Mouse (Mus musculus): ENCODE data around the gene Gna12.

Gene Gna12

DNA sequence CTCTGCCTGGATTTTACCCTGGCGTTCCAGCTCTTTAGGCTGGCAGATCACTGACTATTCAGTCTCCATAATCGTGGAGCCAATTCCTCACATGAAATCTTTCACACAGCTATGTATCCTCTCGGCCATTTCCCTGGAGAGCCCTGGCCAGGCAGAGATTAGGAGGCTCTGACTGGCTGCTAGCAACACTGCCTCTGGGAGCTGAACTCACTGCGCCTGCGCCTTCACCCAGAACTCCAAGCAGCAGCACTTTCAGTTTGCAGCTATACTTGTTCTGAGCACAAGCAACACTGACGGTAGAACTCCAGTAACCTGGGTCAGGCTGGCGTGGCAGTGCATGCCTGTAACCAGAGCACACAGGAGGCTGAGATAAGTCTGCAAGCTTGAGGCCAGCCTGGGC, 32.1 kb downstream of the Gna12 start:
- DNase-seq (ENCODE audit: extremely low spot score, low spot score) = no peak

DNA sequence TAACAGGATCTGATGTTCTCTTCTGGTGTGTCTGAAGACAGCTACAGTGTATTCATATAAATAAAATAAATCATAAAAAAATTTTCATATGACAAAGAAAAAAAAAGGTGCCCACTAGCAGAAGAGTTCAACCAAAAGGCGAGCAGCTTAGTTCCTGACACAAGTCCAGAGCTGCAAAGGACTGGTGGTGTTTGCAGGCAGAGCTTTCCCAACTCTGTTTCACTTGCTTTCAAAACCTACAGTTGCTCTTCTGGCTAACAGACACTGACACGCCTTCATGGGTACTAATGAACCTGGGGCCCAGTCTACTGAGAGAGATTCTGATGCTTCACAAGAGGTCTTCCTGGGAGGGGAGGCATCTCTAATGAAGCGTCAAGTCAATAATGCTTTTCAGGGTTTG, 34.2 kb downstream of the Gna12 start:
- no peak for DNase-seq (ENCODE audit: extremely low spot score, low spot score)

DNA sequence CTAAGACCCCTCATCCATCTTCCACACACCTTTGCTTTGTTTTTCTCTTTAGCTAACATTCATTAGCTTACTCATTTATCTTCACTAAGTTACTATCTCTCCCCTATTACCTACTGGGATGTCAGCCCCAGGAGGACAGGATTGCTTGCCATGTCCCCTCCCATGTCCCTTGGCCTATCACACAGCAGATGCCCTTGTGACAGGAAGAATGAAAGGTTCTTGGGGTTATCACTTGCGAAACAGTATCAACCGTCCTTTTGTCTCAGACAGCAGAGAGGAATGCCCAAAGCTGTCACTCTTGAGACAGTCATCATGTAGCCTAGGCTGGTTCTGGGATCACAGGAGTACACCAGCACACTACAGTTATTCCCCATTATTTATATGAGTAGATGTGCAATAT, 35.1 kb downstream of the Gna12 start:
- no peak for DNase-seq (ENCODE audit: extremely low spot score, low spot score)

DNA sequence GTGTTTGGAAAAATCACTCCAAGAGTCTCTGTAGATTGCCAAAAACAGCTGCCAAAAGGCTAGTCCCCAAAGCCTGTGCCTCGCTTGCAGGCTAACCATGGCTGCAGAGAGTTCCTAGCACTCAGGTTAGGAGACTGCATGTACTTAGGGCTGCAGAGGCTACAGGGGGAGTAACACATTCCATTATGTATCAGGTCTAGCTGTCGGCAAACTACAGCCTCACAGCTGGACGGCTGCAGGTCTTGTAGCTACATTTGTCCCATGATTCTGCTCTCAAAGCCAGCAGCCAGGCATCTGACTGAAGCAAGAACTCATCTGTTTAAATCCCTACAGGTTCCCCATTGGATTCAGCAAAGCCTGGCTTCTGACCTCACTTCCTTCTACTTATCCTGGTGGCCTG, 35.5 kb downstream of the Gna12 start:
- DNase-seq (ENCODE audit: extremely low spot score, low spot score) = no peak

DNA sequence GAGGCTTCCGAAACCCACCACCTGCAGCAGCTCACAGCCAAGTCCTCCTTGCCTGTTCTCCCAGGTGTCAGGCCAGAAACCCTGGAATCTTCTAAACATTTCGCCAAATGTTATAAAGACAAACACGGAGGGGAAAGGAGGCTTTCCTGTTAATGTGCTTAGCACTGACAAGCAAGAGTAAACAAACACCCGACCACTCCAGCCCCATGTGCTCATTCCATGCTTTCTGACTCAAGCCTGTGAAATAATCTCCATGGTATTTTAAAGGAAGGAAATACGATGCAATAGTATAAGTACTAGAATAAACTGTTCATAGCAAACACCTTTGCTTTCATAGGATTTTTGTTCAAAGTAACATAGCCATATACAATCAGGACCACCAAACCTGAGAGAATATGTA, 38.0 kb downstream of the Gna12 start:
- DNase-seq (ENCODE audit: extremely low spot score, low spot score) = no peak

DNA sequence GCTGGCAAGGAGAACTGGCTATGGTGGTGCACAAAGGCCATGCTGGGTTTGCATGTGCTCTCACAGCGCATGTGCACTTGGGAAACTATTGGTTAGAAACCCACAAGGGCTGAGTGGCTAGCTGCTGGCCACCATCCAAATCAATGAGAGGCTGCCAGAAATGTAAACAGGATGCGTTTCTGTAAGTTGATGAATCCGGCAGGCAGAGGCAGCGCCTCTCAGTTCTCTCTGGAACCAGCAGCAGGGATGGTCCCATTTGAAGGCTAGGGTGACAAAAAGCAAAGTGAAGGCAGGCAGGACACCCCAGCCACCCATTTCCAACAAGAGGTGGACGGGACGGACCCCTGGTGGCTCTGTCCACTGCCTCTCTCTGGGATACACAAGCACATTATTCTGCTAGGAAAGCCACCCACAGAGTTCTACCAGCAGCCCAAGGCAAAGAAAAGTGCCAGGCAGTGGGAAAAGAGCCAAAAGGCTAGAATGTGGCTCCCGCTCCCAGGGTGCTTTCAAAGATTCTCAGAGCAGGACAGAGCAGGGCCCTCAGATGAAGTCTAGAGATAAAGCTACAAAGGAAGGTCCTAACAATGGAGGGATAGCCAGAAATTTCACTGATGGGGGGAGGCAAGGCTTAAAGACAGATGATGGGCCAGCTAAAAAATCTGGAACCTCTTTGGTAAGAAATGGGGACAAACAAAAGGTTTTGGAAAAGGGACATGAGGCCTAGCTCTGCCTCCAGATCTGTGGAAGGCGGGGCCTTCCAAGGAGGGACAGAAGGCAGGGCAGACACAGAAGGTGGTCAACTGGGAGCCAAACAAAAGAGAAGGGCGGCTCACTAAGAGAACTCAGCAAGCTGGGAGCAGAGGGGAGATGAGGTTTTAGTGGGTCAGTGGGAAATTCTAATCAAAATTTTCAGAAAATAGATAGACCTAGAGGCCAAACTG, 39.0 kb downstream of the Gna12 start:
- peak; percentile 24 for DNase-seq (ENCODE audit: extremely low spot score, low spot score)

DNA sequence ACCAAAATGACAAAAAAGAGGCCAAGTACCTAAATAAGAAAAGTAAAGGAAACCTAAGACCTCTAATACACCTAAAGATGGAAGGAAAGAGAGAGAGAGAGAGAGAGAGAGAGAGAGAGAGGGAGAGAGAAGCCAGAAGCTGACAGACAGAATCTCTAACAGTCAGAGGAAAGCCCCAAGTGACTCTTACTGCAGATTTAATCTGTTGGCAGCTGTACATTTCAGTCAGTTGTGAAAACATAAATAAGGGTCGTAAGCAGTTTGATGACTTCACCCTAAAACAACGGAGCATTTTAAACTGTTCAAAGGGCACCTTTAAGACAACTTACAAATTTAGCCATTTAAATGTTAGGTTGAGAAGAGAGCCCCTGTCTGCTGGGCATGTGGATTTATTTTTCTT, 39.8 kb downstream of the Gna12 start:
- no peak for DNase-seq (ENCODE audit: extremely low spot score, low spot score)

DNA sequence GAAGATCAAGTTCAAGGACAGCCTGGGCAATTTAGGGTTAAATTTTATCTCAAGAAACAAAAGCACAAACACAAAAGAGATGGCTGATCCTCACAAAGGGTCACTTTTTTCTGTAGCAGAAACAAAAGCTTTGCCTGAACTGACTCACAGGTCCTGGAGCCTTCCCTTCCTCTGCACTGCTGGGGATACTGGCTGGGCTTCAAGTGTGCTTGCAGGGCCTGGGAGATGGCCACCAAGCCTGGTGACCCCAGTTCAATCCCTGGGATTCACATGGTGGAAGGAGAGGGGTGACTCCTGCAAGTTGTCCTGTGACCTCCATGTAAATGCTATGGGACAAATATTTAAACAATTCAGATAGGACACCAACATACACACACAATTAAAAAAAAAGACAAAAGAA, 40.7 kb downstream of the Gna12 start:
- no peak for DNase-seq (ENCODE audit: extremely low spot score, low spot score)

- no peak for DNase-seq (ENCODE audit: extremely low spot score, low spot score)
Observed at GRCm38 (mm10) chr5:140785240-140785872, 44.9 kb downstream of the Gna12 start.

- DNase-seq (ENCODE audit: extremely low spot score, low spot score) = no peak
Observed at GRCm38 (mm10) chr5:140784288-140784687, 45.9 kb downstream of the Gna12 start.

GRCm38 (mm10) chr5:140783577-140783976, 46.7 kb downstream of the Gna12 start:
- no peak for DNase-seq (ENCODE audit: extremely low spot score, low spot score)

DNA sequence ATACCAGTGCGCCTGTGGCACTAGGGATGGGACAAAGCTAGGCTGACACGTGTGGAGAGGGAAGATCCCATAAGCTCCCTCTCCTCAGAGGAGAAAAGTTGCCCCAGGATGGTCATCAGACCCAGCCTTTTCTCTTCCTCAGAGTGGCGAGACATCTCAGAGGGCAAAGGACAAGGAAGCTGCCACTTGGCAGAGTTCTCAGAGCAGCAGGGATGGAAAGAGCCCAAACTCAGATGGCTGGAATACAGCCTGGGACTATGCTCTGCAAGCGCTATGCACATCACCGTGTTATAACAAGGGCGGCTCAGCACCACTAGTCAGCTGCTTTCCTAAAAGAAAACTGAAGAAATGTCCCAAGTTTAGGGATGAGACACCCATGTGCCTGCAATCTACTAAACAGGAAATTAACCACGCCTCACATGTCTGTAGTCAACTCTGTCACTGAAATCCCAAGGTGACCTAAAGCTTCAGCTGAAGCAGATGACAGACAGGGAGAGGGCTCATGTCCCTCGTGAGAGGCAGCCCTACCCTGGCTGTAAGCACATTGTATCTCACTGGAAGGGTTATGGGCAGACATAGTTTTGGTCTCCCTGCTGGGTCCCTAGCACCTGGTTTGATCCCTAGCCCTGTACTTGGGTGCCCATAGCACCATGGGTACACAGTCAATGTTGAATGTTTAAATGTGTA, 48.2 kb downstream of the Gna12 start:
- no peak for DNase-seq (ENCODE audit: extremely low spot score, low spot score)

- DNase-seq (ENCODE audit: extremely low spot score, low spot score) = no peak
Observed at GRCm38 (mm10) chr5:140781122-140781521, 49.1 kb downstream of the Gna12 start.

DNA sequence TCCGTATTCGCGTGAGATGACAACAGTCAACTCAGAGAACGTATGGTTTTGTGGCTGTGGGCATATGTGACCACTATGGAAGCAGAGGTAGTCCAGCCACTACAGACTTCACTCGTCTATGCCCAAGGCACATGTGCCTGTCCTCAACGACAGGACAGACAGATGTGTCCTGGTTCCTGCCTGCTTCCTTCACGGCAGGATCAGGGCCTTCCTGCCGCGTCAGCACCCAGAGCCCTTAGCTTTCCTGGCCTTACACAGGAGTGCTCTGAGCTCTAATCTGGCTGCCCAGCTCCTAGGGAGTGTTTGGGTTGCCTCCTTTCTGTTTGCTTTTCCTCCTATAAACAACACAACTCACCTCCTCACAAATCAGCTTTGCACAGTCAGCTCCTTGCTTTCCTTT, 53.3 kb downstream of the Gna12 start:
- DNase-seq (ENCODE audit: extremely low spot score, low spot score) = no peak

DNA sequence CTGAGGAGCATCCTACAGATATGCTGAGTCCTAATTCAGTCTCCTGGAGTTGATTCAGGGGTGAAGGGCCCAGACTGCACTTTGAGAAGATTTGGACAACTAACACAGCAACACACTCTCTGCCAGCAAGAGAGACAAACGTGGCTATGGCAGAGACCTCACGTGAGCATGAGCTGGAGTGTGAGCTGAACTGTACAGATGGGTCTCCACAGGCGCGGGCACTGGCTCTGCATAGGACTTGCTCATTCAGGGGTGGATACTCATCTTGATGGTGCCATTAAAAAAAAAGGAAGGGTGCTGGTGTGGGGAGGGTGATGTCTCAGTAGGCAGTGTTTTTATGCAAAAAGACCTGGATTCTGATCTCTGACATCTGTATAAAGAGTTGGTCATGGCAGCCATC, 55.1 kb downstream of the Gna12 start:
- DNase-seq (ENCODE audit: extremely low spot score, low spot score) = no peak

GRCm38 (mm10) chr5:140772158-140772557, 58.1 kb downstream of the Gna12 start:
- DNase-seq (ENCODE audit: extremely low spot score, low spot score) = no peak

DNA sequence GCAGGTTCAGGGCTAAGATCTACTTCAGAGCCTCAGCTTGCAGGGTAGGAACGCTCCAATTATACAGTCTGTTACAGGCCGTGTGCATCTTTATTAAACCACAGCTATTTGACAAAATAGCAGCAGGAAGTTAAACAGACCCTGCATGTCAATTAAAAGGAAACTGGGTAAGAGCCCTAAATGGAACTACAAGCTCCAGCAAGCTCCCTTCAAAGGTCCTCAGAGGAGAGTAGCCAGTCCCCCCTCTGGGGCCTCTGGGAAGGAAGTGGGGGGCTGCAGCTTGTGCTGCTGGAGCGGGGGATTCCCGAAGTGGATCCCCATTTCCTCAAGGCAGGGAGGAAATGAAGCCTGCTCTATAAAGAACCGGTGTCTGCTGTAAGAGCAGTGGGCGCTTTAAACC, 58.6 kb downstream of the Gna12 start:
- DNase-seq (ENCODE audit: extremely low spot score, low spot score) = no peak

DNA sequence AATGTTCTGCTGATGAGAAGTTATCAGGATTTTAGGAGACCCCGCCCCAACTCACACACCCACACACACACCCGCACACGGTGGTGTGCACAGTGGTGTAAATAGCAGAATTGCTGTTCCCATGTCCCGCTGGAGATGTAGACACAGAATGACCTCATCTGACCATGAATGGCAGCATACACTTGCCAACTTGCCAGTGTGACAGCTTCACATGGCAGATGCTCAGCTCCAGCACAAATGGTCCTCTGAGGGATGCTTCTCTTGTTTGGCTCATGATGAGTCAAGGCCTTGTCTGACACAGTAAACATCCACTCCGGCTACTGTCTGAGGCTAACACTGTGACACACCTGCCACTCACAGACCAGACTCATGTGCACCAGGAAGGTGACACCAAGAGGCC, 61.9 kb downstream of the Gna12 start:
- no peak for DNase-seq (ENCODE audit: extremely low spot score, low spot score)

- peak; percentile 58 for DNase-seq (ENCODE audit: extremely low spot score, low spot score)
Observed at GRCm38 (mm10) chr5:140767704-140768141, 62.5 kb downstream of the Gna12 start.

- no peak for DNase-seq (ENCODE audit: extremely low spot score, low spot score)
Observed at GRCm38 (mm10) chr5:140766566-140766965, 63.7 kb downstream of the Gna12 start.

GRCm38 (mm10) chr5:140764921-140765613, 65.2 kb downstream of the Gna12 start:
- no peak for DNase-seq (ENCODE audit: extremely low spot score, low spot score)

DNA sequence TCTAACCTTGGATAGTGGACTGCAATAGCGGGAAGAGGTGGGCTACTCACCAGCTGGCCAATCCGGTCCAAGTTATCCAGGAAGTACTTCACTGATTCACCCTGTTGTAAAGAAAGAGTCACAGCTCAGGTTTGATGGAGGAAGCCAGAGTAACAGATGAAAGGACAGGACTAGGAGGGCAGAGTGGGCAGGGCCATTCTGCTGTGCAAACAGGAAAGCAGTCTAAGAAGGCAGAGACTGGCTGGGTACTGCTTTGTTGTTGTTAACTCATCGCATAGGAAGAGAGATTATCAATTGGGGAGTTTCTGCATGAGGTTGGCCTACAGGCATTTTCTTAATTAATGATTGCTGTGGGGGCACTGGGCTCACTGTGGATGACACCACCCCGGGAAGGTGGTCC, 67.7 kb downstream of the Gna12 start:
- no peak for DNase-seq (ENCODE audit: extremely low spot score, low spot score)
